Mouse (Mus musculus) spleen, postnatal 4 days (tissue): ENCODE results near the gene Csnk1d.

ENCODE experiments used
- DNase-seq, 2 experiments: peaks; one replicate each; pipeline ENCODE4 v3.0.0; 2022; ENCODE audit warnings: low spot score in 2 of 2

Gene Csnk1d

GRCm38 (mm10) chr11:120913796-120914195 lies 77.3 kb downstream of the Csnk1d start:
- peak in 1 of 2 experiments; percentile 53 for DNase-seq
